8 mouse cellular contexts compared by ENCODE assay signal in genomic region chr16:92953936-92954654, GRCm38 (mm10).
A peak's percentile ranks its signal among the peaks of the same experiment; 100 is the strongest.
DNase-seq lines count a peak whose midpoint lies in the region; ATAC-seq and TF ChIP-seq lines count a peak whose summit lies in the region.

No protein-coding gene starts in this region.

- no peak overlapping the region for H3K27ac ChIP-seq in kidney, adult 2 months (ENCODE audit: insufficient read depth, low read depth, low read length)
- no peak overlapping the region for H3K27ac ChIP-seq in thymus, adult 2 months (ENCODE audit: control insufficient read depth, insufficient read depth, low read length)

- DNase-seq in frontal cortex, postnatal 10 days (ENCODE audit: low spot score in 2 of 2): peak; percentile 21 to 28
- DNase-seq in adrenal gland, adult 8-10 months: peak; percentile 42
- peak; percentile 88 for DNase-seq in gastrocnemius, postnatal 14 days
- peak; percentile 76 for DNase-seq in kidney, adult 2 months
- no peak for DNase-seq in thymus, adult 2 months
- no peak for DNase-seq in frontal cortex, postnatal 25 days (ENCODE audit: low spot score in 2 of 2)

- no peak overlapping the region for H3ac ChIP-seq in myocyte (ENCODE audit: control insufficient read depth, insufficient read length)

- H3K4me1 ChIP-seq in kidney, adult 2 months (ENCODE audit: control insufficient read depth, insufficient read depth, low read length): peaks cover 9% of the 10 kb centered on the region; the same call in 1 of the 2 replicates
- H3K4me1 ChIP-seq in thymus, adult 2 months (replicated peaks; ENCODE audit: control insufficient read depth, insufficient read depth, low read length): peaks cover 5% of the 10 kb centered on the region; the same call in 1 of the 2 replicates

- intact Hi-C loops in gastrocnemius, postnatal 14 days (cut with DNase I; ENCODE audit: low total_unique reads): no loop called here

- no peaks in the 10 kb centered on the region for H3K36me3 ChIP-seq in kidney, adult 2 months (ENCODE audit: control insufficient read depth, insufficient read depth, low read length)
- H3K36me3 ChIP-seq in myocyte (ENCODE audit: control insufficient read depth, insufficient read depth): no peaks in the 10 kb centered on the region
- H3K36me3 ChIP-seq in thymus, adult 2 months (ENCODE audit: control insufficient read depth, insufficient read depth, low read length): no peaks in the 10 kb centered on the region

- no peaks in the 10 kb centered on the region for H3K27me3 ChIP-seq in kidney, adult 2 months (replicated peaks; ENCODE audit: control insufficient read depth, insufficient read depth, low read length)
- no peaks in the 10 kb centered on the region for H3K27me3 ChIP-seq in myocyte (ENCODE audit: control insufficient read depth, insufficient read depth, insufficient read length)
- H3K27me3 ChIP-seq in thymus, adult 2 months (ENCODE audit: control insufficient read depth, insufficient read depth, low read length): no peaks in the 10 kb centered on the region

- ATAC-seq in frontal cortex, adult (ENCODE audit: low TSS enrichment): no peak

- TF ChIP-seq CTCF in kidney, adult 2 months (conservative IDR thresholded peaks at IDR 0.05; ENCODE audit: insufficient read depth, insufficient read length, low read depth, low read length): no peak
- TF ChIP-seq CTCF in thymus, adult 2 months (IDR thresholded peaks at IDR 0.05; ENCODE audit: borderline replicate concordance, control insufficient read depth, extremely low read depth, insufficient read depth, low read length, poor library complexity): no peak

- no peak for TF ChIP-seq POLR2A in kidney, adult 2 months (IDR thresholded peaks at IDR 0.05; ENCODE audit: low read depth, low read length)
- no peak for TF ChIP-seq POLR2A in myocyte (IDR thresholded peaks at IDR 0.05; ENCODE audit: insufficient read length, low read depth)
- TF ChIP-seq POLR2A in thymus, adult 2 months (IDR thresholded peaks at IDR 0.05; ENCODE audit: control insufficient read depth, extremely low read depth, insufficient read depth, low read length, poor library complexity): no peak

- no peaks in the 10 kb centered on the region for H3K79me2 ChIP-seq in myocyte (ENCODE audit: control insufficient read depth, insufficient read depth)

- 59% methylated on average over 11 of the region's 11 CpGs for WGBS in kidney, adult 2 months
- 80% methylated on average over 11 of the region's 11 CpGs for WGBS in thymus, adult 2 months

- H3K4me3 ChIP-seq in kidney, adult 2 months (ENCODE audit: insufficient read depth, low read depth, low read length): no peak overlapping the region
- no peak overlapping the region for H3K4me3 ChIP-seq in myocyte
- H3K4me3 ChIP-seq in thymus, adult 2 months (ENCODE audit: control insufficient read depth, insufficient read depth, low read length): no peak overlapping the region

- no peak overlapping the region for H3K4me2 ChIP-seq in myocyte (ENCODE audit: low read depth)

TF ChIP-seq in myocyte, 11 proteins besides CTCF, POLR2A, EP300 and RAD21:
- TF ChIP-seq REST (IDR thresholded peaks at IDR 0.05; ENCODE audit: insufficient read depth, insufficient read length): no peak
- TF ChIP-seq MAX (IDR thresholded peaks at IDR 0.05; ENCODE audit: low read depth): no peak
- no peak for TF ChIP-seq E2F4 (IDR thresholded peaks at IDR 0.05; ENCODE audit: insufficient read depth)
- TF ChIP-seq TCF12 (IDR thresholded peaks at IDR 0.05; ENCODE audit: insufficient read depth, poor library complexity, severe bottlenecking): peak; percentile 81
- TF ChIP-seq POLR2AphosphoS2 (IDR thresholded peaks at IDR 0.05; ENCODE audit: insufficient read length, low read depth): no peak
- TF ChIP-seq CEBPB (IDR thresholded peaks at IDR 0.05; ENCODE audit: insufficient read depth, poor library complexity, severe bottlenecking): no peak; the same call in 1 of the 2 replicates
- no peak for TF ChIP-seq USF1 (IDR thresholded peaks at IDR 0.05; ENCODE audit: low read depth)
- TF ChIP-seq SRF (IDR thresholded peaks at IDR 0.05; ENCODE audit: control insufficient read depth, insufficient read length, low read depth): no peak
- TF ChIP-seq TCF3 (IDR thresholded peaks at IDR 0.05; ENCODE audit: insufficient read length, low read depth): peak; percentile 60
- peak; percentile 63 to 93 (median 67) for TF ChIP-seq MYOG (IDR thresholded peaks at IDR 0.05; ENCODE audit: control insufficient read depth in 1 of 3, insufficient read depth in 1 of 3, insufficient read length in 2 of 3, low read depth in 2 of 3)
- TF ChIP-seq MYOD1 (IDR thresholded peaks at IDR 0.05; ENCODE audit: control insufficient read depth in 1 of 3, insufficient read length in 2 of 3, low read depth in 2 of 3): peak; percentile 68 to 96 (median 95)

Comparison
In these comparisons a context has a peak if more than half of its experiments do, and no peak if none do; other contexts are left out.
1. DNase-seq: peak in frontal cortex, postnatal 10 days (2 of 2), adrenal gland, adult 8-10 months (single experiment), gastrocnemius, postnatal 14 days (single experiment) and kidney, adult 2 months (single experiment); none in thymus, adult 2 months (single experiment) and frontal cortex, postnatal 25 days (0 of 2).